Mouse (Mus musculus): Measurements from ENCODE around the gene Derl2. TPM values are rescaled to one million over a fixed set of nuclear protein-coding genes. Genes with fewer than 3 reads are reported as not detected.

Gene Derl2
- polyA plus RNA-seq (2015; fragmentation: Nextera tagmentation; extraction: Ambion mirVana): 65.8 and 66.4 TPM in 2 replicates

- under 1% methylated on average over 71 of the region's 71 CpGs for WGBS
- peak; percentile 99 for ATAC-seq
- peak within 1 kb of the TSS; percentile 92 for H3K27ac ChIP-seq (ENCODE audit: low read length)
- no peaks in the 10 kb centered on the region for H3K36me3 ChIP-seq (ENCODE audit: control insufficient read depth, insufficient read depth, low read length)
- peak within 1 kb of the TSS; percentile 85 for H3K4me2 ChIP-seq (ENCODE audit: low read depth, low read length)
- no peaks in the 10 kb centered on the region for H3K9me3 ChIP-seq (ENCODE audit: control insufficient read depth, low read length)
- peak within 1 kb of the TSS; percentile 93 for H3K9ac ChIP-seq (ENCODE audit: low read depth, low read length)
- no peaks in the 10 kb centered on the region for H3K27me3 ChIP-seq (replicated peaks; ENCODE audit: control insufficient read depth, insufficient read depth, low read length)
- peak within 1 kb of the TSS; percentile 85 for H3K4me3 ChIP-seq (ENCODE audit: low read length)
- peaks cover 9% of the 10 kb centered on the region for H3K4me1 ChIP-seq (ENCODE audit: control insufficient read depth, insufficient read depth, low read length)
Measured at GRCm38 (mm10) chr11:71019201-71020068, at the start of gene Derl2, which contains the start of gene Mis12. Gene Derl2, minus strand, starts transcription at chr11:71019841. Gene Mis12, plus strand, starts transcription at chr11:71019611.

- no peak overlapping the region for H3K27ac ChIP-seq (ENCODE audit: low read length)
- no peak overlapping the region for H3K4me3 ChIP-seq (ENCODE audit: low read length)
- no peak overlapping the region for H3K9ac ChIP-seq (ENCODE audit: low read depth, low read length)
- H3K4me2 ChIP-seq (ENCODE audit: low read depth, low read length): no peak overlapping the region
- H3K36me3 ChIP-seq (ENCODE audit: control insufficient read depth, insufficient read depth, low read length): no peaks in the 10 kb centered on the region
- H3K27me3 ChIP-seq (replicated peaks; ENCODE audit: control insufficient read depth, insufficient read depth, low read length): no peaks in the 10 kb centered on the region
- no peaks in the 10 kb centered on the region for H3K9me3 ChIP-seq (ENCODE audit: control insufficient read depth, low read length)
- no peak for ATAC-seq
- 3% methylated on average over 1 of the region's 1 CpGs for WGBS
- H3K4me1 ChIP-seq (ENCODE audit: control insufficient read depth, insufficient read depth, low read length): no peaks in the 10 kb centered on the region
Measured at GRCm38 (mm10) chr11:71052554-71052953, 32.9 kb upstream of the Derl2 start.

GRCm38 (mm10) chr11:71039526-71040298, 20.1 kb upstream of the Derl2 start:
- H3K9ac ChIP-seq (ENCODE audit: low read depth, low read length): no peak overlapping the region
- H3K27ac ChIP-seq (ENCODE audit: low read length): no peak overlapping the region
- WGBS: 92% methylated on average over 5 of the region's 5 CpGs
- no peak overlapping the region for H3K4me2 ChIP-seq (ENCODE audit: low read depth, low read length)
- no peaks in the 10 kb centered on the region for H3K27me3 ChIP-seq (replicated peaks; ENCODE audit: control insufficient read depth, insufficient read depth, low read length)
- no peak overlapping the region for H3K4me3 ChIP-seq (ENCODE audit: low read length)
- H3K36me3 ChIP-seq (ENCODE audit: control insufficient read depth, insufficient read depth, low read length): no peaks in the 10 kb centered on the region
- H3K4me1 ChIP-seq (ENCODE audit: control insufficient read depth, insufficient read depth, low read length): no peaks in the 10 kb centered on the region
- ATAC-seq: no peak
- no peaks in the 10 kb centered on the region for H3K9me3 ChIP-seq (ENCODE audit: control insufficient read depth, low read length)

GRCm38 (mm10) chr11:71033163-71033761, 13.6 kb upstream of the Derl2 start, which contains the start of gene 6330403K07Rik:
Gene 6330403K07Rik, minus strand, starts transcription at chr11:71033513.
- WGBS: under 1% methylated on average over 29 of the region's 31 CpGs
- H3K4me3 ChIP-seq (ENCODE audit: low read length): peak within 1 kb of the TSS; percentile 58

GRCm38 (mm10) chr11:71032491-71033162, 13.0 kb upstream of the Derl2 start:
- H3K9ac ChIP-seq (ENCODE audit: low read depth, low read length): peak overlapping the region; percentile 69
- no peaks in the 10 kb centered on the region; the same call in 1 of the 2 replicates for H3K4me1 ChIP-seq (ENCODE audit: control insufficient read depth, insufficient read depth, low read length)
- ATAC-seq: no peak
- WGBS: 8% methylated on average over 26 of the region's 26 CpGs
- no peaks in the 10 kb centered on the region for H3K36me3 ChIP-seq (ENCODE audit: control insufficient read depth, insufficient read depth, low read length)
- H3K9me3 ChIP-seq (ENCODE audit: control insufficient read depth, low read length): no peaks in the 10 kb centered on the region
- peak overlapping the region; percentile 86 for H3K4me2 ChIP-seq (ENCODE audit: low read depth, low read length)
- H3K4me3 ChIP-seq (ENCODE audit: low read length): peak overlapping the region; percentile 58
- H3K27me3 ChIP-seq (replicated peaks; ENCODE audit: control insufficient read depth, insufficient read depth, low read length): no peaks in the 10 kb centered on the region
- peak overlapping the region; percentile 64 for H3K27ac ChIP-seq (ENCODE audit: low read length)

More at GRCm38 (mm10) chr11:71033163-71033761, 13.6 kb upstream of the Derl2 start, which contains the start of gene 6330403K07Rik:
- Histone ChIP-seq H3K4me1 (ENCODE audit: control insufficient read depth, insufficient read depth, low read length) (no peaks in the 10 kb centered on the region; the same call in 1 of the 2 replicates), H3K36me3 (ENCODE audit: control insufficient read depth, insufficient read depth, low read length) (no peaks in the 10 kb centered on the region), H3K27me3 (replicated peaks; ENCODE audit: control insufficient read depth, insufficient read depth, low read length) (no peaks in the 10 kb centered on the region), H3K9ac (ENCODE audit: low read depth, low read length) (peak within 1 kb of the TSS; percentile 69), H3K9me3 (ENCODE audit: control insufficient read depth, low read length) (no peaks in the 10 kb centered on the region), H3K4me2 (ENCODE audit: low read depth, low read length) (peak within 1 kb of the TSS; percentile 86), H3K27ac (ENCODE audit: low read length) (peak within 1 kb of the TSS; percentile 64)
- peak; percentile 97 for ATAC-seq

GRCm38 (mm10) chr11:71032070-71032469, 12.4 kb upstream of the Derl2 start:
- Histone ChIP-seq H3K27me3 (replicated peaks; ENCODE audit: control insufficient read depth, insufficient read depth, low read length) (no peaks in the 10 kb centered on the region), H3K4me1 (ENCODE audit: control insufficient read depth, insufficient read depth, low read length) (no peaks in the 10 kb centered on the region; the same call in 1 of the 2 replicates), H3K27ac (ENCODE audit: low read length) (peak overlapping the region; percentile 64; the same call in 1 of the 2 replicates), H3K4me2 (ENCODE audit: low read depth, low read length) (peak overlapping the region; percentile 86), H3K9ac (ENCODE audit: low read depth, low read length) (peak overlapping the region; percentile 69), H3K9me3 (ENCODE audit: control insufficient read depth, low read length) (no peaks in the 10 kb centered on the region), H3K4me3 (ENCODE audit: low read length) (peak overlapping the region; percentile 58), H3K36me3 (ENCODE audit: control insufficient read depth, insufficient read depth, low read length) (no peaks in the 10 kb centered on the region)
- 68% methylated on average over 7 of the region's 7 CpGs for WGBS
- ATAC-seq: no peak

GRCm38 (mm10) chr11:71029403-71030118, 9.9 kb upstream of the Derl2 start:
- Histone ChIP-seq H3K27me3 (replicated peaks; ENCODE audit: control insufficient read depth, insufficient read depth, low read length) (no peaks in the 10 kb centered on the region), H3K9me3 (ENCODE audit: control insufficient read depth, low read length) (no peaks in the 10 kb centered on the region), H3K4me2 (ENCODE audit: low read depth, low read length) (no peak overlapping the region), H3K9ac (ENCODE audit: low read depth, low read length) (no peak overlapping the region), H3K36me3 (ENCODE audit: control insufficient read depth, insufficient read depth, low read length) (peaks cover 6% of the 10 kb centered on the region; the same call in 1 of the 2 replicates), H3K4me1 (ENCODE audit: control insufficient read depth, insufficient read depth, low read length) (no peaks in the 10 kb centered on the region; the same call in 1 of the 2 replicates), H3K4me3 (ENCODE audit: low read length) (no peak overlapping the region), H3K27ac (ENCODE audit: low read length) (no peak overlapping the region)
- no peak for ATAC-seq
- 72% methylated on average over 3 of the region's 3 CpGs for WGBS

- 79% methylated on average over 3 of the region's 3 CpGs for WGBS
- H3K4me1 ChIP-seq (ENCODE audit: control insufficient read depth, insufficient read depth, low read length): no peaks in the 10 kb centered on the region; the same call in 1 of the 2 replicates
- H3K27ac ChIP-seq (ENCODE audit: low read length): no peak overlapping the region
- H3K4me2 ChIP-seq (ENCODE audit: low read depth, low read length): no peak overlapping the region
- H3K4me3 ChIP-seq (ENCODE audit: low read length): no peak overlapping the region
- no peak for ATAC-seq
- no peaks in the 10 kb centered on the region for H3K27me3 ChIP-seq (replicated peaks; ENCODE audit: control insufficient read depth, insufficient read depth, low read length)
- H3K9me3 ChIP-seq (ENCODE audit: control insufficient read depth, low read length): no peaks in the 10 kb centered on the region
- peaks cover 6% of the 10 kb centered on the region; the same call in 1 of the 2 replicates for H3K36me3 ChIP-seq (ENCODE audit: control insufficient read depth, insufficient read depth, low read length)
- no peak overlapping the region for H3K9ac ChIP-seq (ENCODE audit: low read depth, low read length)
Measured at GRCm38 (mm10) chr11:71028280-71028679, 8.6 kb upstream of the Derl2 start.

Measured in intestine, embryonic 16.5 days (tissue).